Mouse (Mus musculus) c-Kit-negative CD71-positive TER-119-positive erythroid progenitor cells, embryonic 14.5 days (primary cell): ENCODE data around the gene Mrrf.

ENCODE experiments used
- DNase-seq: peaks from one replicate; pipeline ENCODE4 v3.0.0-alpha.2; 2013; ENCODE audit warnings: low read depth, low spot score

Gene Mrrf

DNA sequence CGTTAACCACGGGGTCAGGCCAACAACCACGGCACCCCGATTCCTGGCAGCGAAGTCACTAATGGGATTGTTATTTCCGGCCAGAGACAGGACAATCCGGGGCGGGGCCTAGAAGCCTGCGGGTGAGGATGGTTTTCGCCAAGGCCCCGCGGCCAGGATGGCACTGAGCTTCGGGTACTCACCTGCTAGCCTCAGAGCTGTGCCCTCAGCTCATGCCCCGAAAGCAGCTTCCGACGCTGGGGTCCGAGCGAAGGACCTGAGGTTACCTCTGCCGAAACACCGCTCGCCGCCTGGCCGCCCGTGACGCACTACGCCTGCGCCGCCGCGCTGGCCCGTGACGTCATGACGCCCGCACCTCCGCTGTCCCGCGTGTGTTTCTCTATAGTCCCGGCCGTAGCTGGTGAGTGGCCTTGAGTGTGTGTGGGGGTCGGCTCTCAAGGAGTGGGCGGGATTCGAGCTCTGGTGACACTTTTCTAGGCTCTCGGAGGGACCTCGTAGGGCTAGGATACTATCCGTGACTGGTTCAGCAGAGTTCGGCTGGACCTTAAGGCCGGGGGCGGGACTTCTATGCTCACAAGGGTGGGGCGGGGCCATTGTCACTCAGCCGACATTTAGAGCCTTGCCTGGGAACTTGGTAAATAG lies at the start of gene Mrrf, which contains the start of gene Rbm18:
TSS of gene Mrrf (plus strand) at position 90 of the 642 bp plus-strand sequence.
TSS of gene Rbm18 (minus strand) at position 474 of the 642 bp plus-strand sequence.
- DNase-seq = peak; percentile 82

DNA sequence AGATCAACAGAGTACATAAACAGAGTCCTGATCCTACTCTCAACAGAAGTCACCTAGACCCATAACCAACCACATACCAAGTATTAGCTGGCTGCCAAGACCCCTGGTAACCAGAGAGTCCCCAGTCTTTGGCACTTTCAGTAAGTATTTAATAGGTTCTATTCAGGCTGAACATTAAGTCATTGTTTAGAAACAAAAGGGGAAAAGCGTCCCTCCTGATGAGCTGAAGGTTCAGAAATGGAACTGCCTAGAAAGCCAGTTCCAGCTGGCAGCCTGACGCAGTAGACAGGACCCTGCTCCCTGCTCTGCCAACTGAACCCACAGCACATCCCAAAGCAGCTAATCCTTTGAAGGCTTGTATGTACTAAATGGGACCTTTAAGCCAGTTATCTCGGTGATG lies 47.0 kb upstream of the Mrrf start:
- DNase-seq = no peak

DNA sequence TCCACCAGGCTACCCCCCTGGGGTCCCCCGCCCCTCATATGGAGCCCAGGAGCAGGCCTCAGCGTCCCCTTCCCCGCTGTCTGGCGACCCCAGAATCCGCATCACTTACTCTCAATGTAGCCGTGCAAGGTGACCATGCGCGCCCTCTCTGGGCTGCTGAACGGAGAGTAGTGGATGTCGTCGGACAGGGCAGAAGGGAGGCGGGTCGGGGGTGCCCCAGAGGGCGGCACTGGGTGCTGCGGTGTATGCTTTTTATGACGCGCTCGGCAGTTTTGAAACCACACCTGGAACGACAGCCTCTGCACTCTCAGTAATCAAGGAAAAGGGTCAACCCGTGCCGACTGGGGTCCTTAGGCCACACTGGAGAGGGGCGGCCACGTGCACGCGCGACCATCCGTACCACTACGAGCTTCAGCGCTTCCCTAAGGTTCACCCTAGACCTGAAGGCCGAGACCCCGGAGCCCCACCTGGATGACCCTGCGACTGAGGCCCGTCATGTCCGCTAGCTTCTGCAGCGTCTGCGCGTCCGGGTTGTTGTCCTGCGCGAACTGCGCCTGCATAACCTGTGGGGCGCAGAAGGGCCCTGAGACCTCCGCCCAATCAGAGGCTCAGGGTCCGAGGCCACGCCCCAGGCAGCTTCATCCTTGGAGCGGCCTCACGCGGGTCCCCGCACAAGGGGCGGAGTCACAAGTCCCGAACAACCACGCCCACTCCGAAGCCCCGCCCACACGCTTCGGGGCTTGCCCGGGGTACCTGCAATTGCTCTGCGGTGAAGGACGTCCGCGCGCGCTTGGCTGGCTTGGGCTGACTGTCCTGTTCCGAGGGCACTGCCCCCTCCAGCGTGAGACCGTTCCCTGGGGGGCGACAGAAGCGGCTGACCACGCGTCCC lies 45.1 kb upstream of the Mrrf start:
- DNase-seq = peak; percentile 8

DNA sequence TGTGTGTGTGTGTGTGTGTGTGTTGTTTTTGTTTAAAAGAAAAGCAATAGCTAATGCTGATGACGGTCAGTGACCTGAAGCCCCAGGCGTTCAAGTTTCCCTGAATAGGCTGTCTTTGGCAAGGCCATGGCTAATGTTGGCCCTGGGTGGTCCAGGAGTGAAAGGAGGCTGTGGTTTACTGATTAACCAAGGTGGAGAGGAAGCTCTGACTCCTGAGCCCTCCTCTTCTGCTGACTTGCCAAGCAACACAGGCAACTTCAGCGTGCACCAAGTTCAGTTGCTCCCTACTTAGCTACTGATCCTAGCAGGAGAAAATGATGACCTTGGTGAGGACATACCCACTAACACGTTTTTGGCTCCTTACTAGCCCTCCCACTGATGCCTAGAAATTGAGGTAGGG lies 43.4 kb upstream of the Mrrf start:
- DNase-seq = no peak

- no peak for DNase-seq
Observed at GRCm38 (mm10) chr2:36093301-36093700, 42.9 kb upstream of the Mrrf start.

- no peak for DNase-seq
Observed at GRCm38 (mm10) chr2:36093914-36094475, 42.2 kb upstream of the Mrrf start.

- DNase-seq = no peak
Observed at GRCm38 (mm10) chr2:36097129-36097815, 38.9 kb upstream of the Mrrf start.

- no peak for DNase-seq
Observed at GRCm38 (mm10) chr2:36098021-36098420, 38.2 kb upstream of the Mrrf start.

- no peak for DNase-seq
Observed at GRCm38 (mm10) chr2:36099739-36100138, 36.5 kb upstream of the Mrrf start.

DNA sequence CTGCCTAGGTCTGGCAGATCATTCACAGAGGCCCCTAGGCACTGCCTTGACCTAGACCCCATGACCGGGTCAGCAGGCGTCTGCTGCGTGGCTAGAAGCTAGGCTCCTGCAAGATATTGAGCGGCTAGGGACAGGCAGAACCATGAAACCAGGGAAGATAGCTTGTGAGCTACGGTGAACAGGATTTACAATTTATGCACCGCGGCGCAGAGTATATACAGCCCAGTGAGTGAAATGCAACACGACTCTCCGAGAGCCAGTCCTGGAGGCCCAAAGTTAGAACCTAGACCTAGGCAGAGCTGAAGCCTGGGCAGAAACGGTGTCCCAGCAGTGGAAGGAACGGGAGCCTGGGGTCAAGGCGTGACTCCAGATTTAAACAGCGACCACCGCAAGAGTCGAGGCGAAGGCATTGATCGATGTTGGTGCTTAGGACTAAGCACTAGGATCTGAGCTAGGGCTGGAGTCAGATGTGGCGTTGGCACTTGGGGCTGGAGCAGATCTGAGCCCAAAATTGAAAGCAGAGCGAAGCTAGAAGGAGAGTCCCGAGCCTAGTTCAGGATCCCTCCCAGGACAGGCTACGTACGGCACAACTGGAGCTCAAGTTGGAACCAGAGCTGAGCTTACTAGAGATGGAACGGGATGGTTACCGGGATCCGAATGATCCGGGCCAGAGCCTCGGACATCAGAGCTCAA lies 34.2 kb upstream of the Mrrf start:
- no peak for DNase-seq

- DNase-seq = no peak
Observed at GRCm38 (mm10) chr2:36102559-36102946, 33.6 kb upstream of the Mrrf start.

DNA sequence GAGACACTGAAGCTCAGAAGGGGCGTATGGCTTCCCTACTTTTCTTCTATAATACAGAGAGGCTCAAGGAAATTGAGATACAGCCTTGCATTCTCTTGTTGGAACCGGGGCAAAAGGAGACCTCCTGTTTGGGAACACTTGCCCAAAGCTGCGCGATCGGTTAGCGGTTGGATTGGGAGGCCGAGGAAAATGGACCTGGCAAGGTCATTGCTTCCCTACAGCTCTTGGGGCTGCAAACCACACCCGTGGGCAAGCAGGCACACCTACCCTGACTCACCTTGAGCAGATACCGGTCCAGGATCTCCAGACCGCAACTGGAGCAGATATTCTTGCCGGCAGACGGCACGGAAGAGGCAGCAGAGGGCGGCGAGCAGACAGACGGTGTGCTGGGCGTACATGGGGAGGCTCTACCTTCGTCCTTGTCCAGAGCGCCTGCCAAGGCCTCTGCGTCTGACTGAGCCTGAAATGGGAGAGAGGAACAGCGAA lies 33.1 kb upstream of the Mrrf start:
- no peak for DNase-seq

- no peak for DNase-seq
Observed at GRCm38 (mm10) chr2:36103555-36104367, 32.4 kb upstream of the Mrrf start.

DNA sequence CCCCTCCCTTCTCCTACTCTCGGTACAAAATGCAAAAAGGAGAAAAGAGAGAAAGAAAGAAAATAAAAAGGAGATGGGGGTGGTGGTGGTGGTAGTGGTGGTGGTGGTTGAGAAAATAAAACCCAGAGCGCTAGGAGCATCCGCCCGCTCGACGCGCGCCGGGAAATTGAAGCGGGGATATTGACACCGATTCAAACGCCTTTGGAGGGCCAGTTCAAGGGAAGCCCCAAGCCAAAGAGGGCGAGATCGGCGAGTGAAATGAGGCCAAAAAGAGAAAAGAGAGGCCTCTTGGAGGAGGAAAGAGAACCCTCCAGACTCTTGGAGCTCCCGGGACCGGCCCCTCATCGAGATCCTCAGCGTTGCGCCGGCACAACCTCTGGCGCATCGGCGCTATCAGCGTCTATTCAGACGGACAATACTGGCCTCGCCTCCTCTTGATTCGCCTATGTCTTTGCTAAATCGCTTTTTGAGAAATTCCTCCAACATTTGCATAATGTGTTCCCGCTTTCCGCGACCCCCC lies 31.7 kb upstream of the Mrrf start:
- DNase-seq = no peak

DNA sequence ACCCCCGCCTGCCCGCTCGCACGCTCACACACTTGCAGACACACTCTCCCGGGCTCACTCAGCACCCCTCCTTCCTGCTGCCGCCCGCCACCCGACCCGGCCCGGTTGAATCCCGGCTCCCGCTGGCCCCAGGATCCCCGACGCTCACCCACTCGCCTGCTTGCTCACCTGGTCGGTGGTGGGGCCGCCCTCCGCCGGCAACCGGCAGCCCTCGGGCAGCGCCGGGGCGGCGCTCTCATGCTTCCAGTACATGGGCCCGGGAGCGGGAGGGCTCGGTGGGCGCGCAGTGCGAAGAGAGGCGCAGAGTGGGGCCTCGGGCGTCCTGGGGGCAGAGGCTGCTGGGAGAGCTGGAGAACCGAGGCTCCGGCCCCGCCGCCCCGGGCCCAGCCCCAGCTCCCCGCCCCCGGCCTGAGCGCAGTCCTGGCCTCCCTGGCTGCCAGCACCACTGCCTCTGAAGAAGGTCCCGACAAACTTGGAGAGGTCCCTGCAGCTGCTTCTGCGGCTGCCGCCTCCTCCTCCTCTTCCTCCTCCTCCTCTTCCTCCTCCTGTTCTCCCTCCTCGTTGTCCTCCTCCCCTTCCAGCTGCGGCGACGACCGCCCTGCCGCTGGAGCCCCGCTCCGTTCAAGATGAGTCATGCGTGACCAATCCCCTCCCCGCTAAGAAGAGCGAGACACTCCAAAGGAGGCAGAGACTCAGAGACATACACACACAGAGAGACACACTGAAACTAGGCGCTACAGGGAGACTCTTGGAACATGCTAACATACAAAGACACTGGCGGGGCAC lies 31.0 kb upstream of the Mrrf start, which contains the start of gene Lhx6:
TSS of gene Lhx6 (minus strand) at position 453 of the 786 bp plus-strand sequence.
- no peak for DNase-seq

GRCm38 (mm10) chr2:36108615-36109014 lies 27.6 kb upstream of the Mrrf start:
- DNase-seq = no peak

- no peak for DNase-seq
Observed at GRCm38 (mm10) chr2:36112632-36113031, 23.6 kb upstream of the Mrrf start.

DNA sequence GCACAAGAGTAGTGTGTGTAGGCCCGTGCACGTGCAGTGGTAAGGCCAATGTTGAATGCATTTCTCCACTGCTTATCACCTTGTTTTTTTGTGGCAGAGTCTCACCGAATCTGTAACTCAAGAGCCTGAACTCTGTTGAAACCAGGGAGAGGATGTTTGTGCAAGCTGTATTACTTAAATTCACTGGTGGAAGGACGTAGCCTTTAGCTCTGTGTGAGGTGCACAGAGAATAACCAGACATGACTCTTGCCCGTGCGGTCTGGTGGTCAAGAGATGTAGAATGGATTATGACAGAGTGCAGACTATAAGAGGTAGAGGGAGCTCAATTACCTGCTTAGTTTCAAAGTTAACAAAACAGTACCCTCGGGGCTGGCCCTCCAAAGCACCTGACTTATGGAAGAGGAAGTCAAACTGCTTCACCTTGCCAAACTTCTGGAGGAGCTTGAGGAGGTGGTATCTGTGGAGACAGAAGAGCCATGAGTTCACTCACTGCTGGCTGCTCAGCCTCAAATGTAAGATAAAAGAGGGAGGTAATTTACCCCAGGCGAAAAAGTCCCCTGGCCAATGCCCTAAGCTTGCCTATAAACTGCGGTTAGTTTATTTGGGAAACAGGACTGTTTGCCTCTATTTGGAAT lies 9.3 kb upstream of the Mrrf start:
- no peak for DNase-seq

GRCm38 (mm10) chr2:36127973-36128372 lies 8.2 kb upstream of the Mrrf start:
- no peak for DNase-seq
